Mouse (Mus musculus): ENCODE measurements around the gene Cdh22. TPM values are rescaled to one million over a fixed set of nuclear protein-coding genes. Genes with fewer than 3 reads are reported as not detected.

Gene Cdh22
- polyA plus RNA-seq, 1 experiment from 2014 or later, result 0.15 TPM

Other genes with a start within 250 kb of the Cdh22 start
- gene Ncoa5, start 200.0 kb downstream of the Cdh22 start, polyA plus RNA-seq (2015; fragmentation: Nextera tagmentation; extraction: Ambion mirVana), result 38.6 and 44.6 TPM in 2 replicates
- 6.0 and 9.8 TPM in 2 replicates for gene Cd40, start 179.2 kb downstream of the Cdh22 start, polyA plus RNA-seq (2015; fragmentation: Nextera tagmentation; extraction: Ambion mirVana)
- not detected in 2 replicates for gene 1700025C18Rik, start 144.1 kb downstream of the Cdh22 start, polyA plus RNA-seq (2015; fragmentation: Nextera tagmentation; extraction: Ambion mirVana)
- 32.1 and 45.7 TPM in 2 replicates for gene Slc35c2, start 53.0 kb upstream of the Cdh22 start, polyA plus RNA-seq (2015; fragmentation: Nextera tagmentation; extraction: Ambion mirVana)
- gene Elmo2, start 91.6 kb upstream of the Cdh22 start, polyA plus RNA-seq (2015; fragmentation: Nextera tagmentation; extraction: Ambion mirVana), result 33.8 and 49.5 TPM in 2 replicates
- 0.20 and 0.24 TPM in 2 replicates for gene Zfp663, start 133.9 kb upstream of the Cdh22 start, polyA plus RNA-seq (2015; fragmentation: Nextera tagmentation; extraction: Ambion mirVana)
- gene Zfp334, start 153.4 kb upstream of the Cdh22 start, polyA plus RNA-seq (2015; fragmentation: Nextera tagmentation; extraction: Ambion mirVana), result 3.4 and 4.2 TPM in 2 replicates
- 0.03 and 0.09 TPM in 2 replicates for gene Ocstamp, start 165.6 kb upstream of the Cdh22 start, polyA plus RNA-seq (2015; fragmentation: Nextera tagmentation; extraction: Ambion mirVana)
- gene Slc13a3, start 238.4 kb upstream of the Cdh22 start, polyA plus RNA-seq (2015; fragmentation: Nextera tagmentation; extraction: Ambion mirVana), result 0.24 and 0.27 TPM in 2 replicates